Mouse (Mus musculus) cerebellum, adult 11-12 months (tissue): ENCODE results near the gene Rab31.

Experiments used
- DNase-seq: peaks from one replicate; pipeline ENCODE4 v3.0.0; 2022

Gene Rab31

GRCm38 (mm10) chr17:65782551-65783141 is 10.1 kb upstream of the Rab31 start, which contains the start of gene Ppp4r1:
TSS of gene Ppp4r1 (plus strand) at chr17:65782573.
- DNase-seq: peak; percentile 87

- DNase-seq: no peak
These were observed 8.4 kb upstream of the Rab31 start for GRCm38 (mm10) chr17:65780970-65781369.

DNA sequence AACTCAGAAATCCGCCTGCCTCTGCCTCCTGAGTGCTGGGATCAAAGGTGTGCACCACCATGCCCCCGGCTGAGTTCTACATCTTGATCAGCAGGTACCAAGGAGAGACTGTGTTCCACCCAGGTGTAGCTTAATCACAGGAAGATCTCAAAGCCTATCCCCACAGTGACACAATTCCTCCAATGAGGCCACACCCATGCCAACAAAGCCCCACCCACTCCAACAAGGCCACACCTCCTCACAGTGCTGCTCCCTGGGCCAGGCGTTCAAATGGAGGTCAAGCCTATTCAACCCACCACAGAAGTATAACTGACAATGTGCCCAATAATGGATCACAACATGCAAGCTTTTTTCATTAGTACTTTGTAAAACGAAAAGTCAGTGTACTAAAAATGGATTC is 4.9 kb upstream of the Rab31 start:
- DNase-seq: no peak

- no peak for DNase-seq
These were observed 3.7 kb upstream of the Rab31 start for GRCm38 (mm10) chr17:65776228-65776627.

DNA sequence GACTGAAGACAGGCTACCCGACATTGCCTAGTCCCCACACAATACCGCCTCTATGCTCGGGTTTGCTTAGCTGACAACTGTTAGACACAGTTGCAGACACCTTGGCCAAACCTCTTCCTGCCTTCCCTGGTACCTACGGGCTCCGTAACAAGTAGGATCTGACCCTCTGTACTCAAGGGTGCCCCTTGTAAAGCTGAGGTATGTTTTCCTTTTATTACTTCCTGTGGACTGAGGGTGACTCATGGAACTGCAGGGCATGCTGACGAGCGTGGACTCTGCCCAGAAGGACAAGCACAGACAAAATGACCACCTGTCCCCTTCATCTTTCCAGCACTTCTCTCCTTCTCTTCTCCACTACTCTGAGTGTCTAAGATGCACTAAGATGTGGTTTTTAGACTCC is 1.9 kb upstream of the Rab31 start:
- DNase-seq: no peak

GRCm38 (mm10) chr17:65773617-65774016 is 1.1 kb upstream of the Rab31 start:
- DNase-seq: no peak

GRCm38 (mm10) chr17:65770982-65771915 is 1.3 kb downstream of the Rab31 start:
- no peak for DNase-seq

DNA sequence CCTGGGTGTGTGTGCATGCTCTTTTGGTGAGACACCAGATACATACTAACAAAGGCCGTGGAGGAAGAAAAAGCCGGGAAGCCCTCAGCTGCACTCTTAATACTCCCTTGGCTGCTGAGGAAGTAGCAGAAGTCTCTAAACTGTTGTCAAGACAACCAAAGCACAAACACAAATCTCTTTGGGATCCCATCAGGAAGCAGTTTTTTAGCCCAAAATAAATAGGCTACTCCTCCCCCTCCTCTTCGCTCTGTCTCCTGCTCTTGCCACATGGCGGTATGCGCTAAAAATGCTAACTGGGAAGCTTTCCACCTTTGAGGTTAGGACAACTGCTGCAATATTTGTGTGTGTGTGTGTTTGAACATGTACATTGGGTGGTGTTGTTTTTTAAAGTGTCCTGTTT is 4.1 kb downstream of the Rab31 start:
- DNase-seq: no peak

DNA sequence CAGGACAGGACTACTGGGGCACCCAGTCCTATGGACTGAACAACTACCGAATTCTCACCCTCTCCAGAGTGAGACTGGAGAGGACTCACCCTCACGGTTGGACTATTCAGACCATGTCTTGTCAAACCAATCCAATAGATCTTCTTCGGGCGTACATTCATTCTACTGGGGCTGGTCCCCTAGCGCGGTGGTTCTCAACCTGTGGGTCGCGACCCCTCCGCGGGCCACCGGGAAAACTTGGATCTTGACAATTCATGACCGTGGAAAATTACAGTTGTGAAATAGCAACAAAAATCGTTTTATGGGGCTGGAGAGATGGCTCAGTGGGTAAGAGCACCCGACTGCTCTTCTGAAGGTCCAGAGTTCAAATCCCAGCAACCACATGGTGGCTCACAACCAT is 9.3 kb downstream of the Rab31 start:
- DNase-seq: no peak

DNA sequence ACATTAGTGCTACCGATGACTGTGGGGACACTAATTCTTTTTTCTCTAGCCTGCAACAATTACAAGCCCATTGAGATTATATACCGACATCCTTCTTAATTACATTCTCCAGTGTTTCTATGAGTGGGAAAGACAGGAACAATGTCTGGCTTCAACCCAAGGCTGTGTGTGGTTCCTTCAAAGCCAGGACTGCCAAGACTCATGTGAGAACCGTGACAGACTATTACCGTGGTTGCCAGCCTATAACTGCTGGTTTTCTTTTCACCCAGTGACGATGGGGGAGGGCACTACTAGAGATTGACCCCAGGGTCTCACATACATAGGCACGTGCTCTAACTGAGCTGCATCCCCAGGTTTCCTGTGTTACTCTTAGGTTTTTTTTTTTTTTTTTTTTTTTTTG is 15.4 kb downstream of the Rab31 start:
- no peak for DNase-seq

- no peak for DNase-seq
These were observed 16.7 kb downstream of the Rab31 start for GRCm38 (mm10) chr17:65755857-65756256.

DNA sequence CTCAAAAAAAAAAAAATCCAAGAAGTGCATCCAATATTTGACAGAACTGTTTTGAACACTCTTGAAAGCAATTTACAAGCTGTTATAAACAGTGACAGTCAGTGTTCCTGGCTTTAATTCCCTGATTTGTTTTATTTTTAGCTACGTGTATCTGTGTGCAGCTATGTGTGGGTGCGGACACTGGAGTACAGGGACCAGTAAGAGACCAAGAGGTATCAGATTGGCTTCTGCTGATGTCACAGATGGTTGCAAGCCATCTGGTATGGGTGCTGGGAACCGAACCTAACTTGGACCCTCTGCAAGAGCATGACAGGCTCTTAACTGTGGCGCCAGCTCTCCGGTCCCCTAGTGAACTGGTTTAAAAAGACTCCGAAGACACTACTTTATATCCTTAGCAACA is 19.4 kb downstream of the Rab31 start:
- no peak for DNase-seq

- DNase-seq: no peak
These were observed 22.3 kb downstream of the Rab31 start for GRCm38 (mm10) chr17:65750301-65750700.

GRCm38 (mm10) chr17:65749803-65750202 is 22.7 kb downstream of the Rab31 start:
- no peak for DNase-seq

DNA sequence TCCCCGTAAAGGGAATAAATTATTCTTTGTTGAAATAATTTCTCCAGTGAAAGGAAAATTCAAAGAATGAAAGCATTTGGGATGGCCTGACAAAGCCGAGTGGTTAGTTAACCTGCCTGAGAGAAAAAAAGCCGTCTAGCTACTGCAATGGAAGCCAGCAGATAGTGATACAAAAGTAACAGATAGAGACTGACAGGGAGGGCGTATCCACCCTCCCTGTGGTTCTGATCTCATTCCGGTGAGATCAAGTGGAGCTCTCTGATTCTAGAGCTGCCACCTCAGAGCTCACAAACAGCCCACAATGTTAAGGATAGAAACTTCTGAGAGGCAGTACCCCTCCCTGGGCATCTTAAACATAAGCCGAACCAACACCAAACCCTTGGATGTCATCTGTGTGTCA is 23.6 kb downstream of the Rab31 start:
- DNase-seq: no peak

DNA sequence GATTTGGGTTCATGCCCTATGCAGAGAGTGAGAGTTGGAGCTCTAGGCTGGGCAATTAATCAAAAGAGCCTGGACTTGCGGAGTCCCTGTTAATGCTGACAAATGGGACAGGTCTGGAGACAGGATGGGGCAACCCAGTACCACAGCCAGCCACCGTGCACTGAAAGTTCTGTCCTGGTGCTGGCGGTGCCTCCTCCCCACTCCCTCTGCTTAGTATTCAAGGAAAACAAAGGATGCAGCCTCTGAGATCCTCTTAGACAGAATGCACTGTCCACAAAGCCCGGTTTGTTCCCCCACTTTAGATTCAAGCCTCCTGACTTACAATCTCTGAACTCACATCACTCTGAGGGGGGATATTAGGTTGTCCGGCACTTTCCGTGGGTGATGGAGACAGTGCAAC is 26.2 kb downstream of the Rab31 start:
- no peak for DNase-seq

GRCm38 (mm10) chr17:65743664-65744330 is 28.8 kb downstream of the Rab31 start:
- no peak for DNase-seq

DNA sequence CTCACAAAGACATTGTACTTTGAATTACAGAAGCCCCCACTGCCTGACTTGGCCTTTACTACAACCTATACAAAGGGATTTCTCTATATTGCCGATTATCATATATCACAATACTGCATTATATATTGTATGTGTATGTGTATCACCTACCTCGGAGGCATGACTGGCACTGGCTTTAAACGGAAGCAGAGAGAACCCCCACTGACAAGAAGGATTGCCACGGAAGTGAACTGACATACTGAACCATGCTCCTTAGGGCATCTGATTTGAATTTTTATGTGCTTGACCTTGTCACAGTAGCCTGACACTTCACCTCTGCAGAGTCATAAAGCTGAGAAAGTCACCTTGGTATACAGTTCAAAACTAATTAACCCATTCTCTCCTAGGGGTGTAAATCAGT is 29.6 kb downstream of the Rab31 start:
- no peak for DNase-seq

DNA sequence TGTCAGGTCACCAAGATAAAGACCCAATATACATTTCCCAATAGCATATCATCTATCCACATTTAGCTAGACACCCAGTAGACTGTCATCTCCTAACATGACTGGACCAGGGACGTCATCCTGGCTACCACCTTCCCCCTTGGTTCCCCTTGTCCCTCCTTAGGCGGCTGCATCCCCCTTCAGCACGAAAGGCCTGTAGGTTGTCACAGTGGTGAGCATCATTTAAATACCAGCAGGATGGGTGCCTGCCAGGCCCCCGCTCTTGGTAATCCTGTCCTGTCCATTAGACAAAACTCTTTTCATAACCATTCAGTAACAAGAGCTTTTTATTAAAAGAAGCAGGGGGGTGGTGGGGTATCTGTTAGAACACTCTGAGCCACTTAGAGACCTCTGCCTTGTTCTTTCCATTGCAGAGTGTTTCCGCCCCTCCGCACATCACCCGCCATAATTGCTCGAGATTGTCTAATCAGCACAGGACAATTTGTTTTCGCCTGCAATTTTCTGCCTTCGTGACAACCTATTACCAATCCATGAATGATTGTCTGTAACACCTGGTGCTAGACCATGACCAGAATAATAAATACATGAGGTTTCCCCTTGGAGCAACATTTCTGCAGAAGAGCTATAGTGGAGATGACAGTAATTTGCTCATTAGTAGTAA is 30.2 kb downstream of the Rab31 start:
- no peak for DNase-seq

DNA sequence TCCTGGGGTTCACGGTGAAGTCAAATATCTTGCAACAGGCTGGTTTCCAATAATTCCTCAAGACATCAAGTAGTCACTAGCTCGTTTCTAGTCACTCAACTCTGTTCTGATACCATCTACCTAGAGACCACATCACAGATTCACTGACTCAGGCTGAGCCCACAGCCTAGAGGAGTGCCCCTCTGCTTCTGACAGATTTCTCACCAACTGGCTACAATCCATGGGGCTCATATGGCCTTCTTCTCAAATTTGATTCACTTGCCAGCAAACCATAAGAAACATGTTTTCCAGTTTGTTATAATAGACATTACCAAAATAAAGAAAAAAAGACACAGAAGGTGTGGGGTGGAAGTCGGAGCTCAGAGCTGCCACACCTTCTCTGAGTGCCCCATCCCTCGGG is 31.0 kb downstream of the Rab31 start:
- DNase-seq: no peak

DNA sequence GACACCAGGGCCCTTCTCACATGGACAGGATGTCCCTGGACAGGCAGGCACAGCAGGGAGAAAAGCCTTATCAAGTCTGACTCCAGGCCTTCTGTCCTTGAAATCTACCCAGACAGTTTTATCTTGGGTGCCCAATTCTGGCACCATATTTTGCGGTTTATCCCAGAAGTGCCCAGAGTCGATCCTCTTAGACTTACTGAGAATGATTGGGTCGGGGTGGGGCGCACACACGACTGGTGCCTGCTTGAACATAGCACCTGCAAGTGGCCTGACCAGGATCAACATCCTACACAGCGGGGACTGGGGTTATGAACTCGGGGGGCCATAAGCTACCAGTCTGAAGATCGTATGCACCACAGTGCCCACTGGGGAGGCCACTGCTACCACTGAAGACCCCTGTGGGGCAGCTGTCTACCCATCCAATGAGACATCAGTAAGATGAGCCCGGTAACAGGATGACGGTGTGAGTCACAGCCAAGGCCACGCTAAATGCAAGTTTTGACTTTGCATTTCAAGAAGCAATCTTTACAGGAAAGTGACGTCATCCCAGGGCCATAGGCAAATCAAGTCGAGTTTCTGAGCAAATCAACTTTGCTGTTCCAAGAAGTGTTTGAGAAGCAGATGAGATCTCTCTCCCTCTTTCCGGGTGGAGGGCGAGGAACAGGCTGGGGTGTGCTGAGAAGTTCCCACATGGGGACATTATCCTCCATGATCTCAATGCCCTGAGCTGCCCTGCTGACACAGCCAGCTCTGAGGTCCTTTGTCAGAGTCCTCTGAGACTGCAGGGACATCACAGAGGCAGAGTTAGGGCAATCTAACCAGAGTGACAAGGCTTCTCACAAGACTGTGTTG is 32.5 kb downstream of the Rab31 start:
- no peak for DNase-seq

DNA sequence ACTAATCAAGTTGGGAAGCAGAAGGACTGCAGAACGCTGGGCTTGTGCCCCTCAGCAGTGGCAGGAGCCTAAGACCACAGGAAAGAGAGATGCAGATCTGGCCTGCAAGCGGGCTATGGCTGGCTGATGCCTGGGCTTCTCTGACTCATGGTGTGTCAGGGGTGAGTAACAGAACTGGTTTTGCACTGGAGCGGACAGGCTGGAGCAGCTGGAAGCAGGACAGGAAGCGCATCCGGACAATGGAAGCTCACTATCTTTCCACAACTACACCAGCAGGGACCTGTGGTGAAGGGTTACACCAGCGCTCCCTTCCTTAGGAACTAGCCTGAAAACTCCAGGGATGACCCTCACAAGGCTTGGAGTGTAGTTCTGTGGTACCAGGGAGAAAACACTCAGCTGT is 34.9 kb downstream of the Rab31 start:
- no peak for DNase-seq
